ENCODE assay signal across 22 mouse cellular contexts in the genomic region with DNA sequence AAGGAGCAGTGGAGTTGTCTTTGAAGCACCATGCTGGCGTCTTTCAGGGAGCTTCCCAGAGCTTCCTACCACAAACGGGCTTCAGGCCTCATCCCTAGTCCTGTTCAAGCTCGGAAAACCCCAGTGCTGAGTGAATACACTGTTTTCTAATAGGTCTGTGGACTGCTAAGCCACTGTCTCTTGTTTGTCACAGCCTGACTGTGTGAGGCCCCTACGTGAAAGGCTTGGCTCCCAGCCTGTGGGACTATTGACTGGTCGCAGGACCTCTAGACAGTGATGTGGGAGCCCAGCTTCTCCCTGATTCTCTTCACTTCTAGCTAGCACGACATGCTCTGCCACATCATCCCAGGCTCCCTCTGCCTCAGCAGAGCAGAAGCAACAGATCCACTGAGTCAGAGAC. TPM values are rescaled to one million over a fixed set of nuclear protein-coding genes. Genes with fewer than 3 reads are reported as not detected.
DNase-seq lines count a peak whose midpoint lies in the region; ATAC-seq and TF ChIP-seq lines count a peak whose summit lies in the region.
"Had no signal": no experiment of that assay in that cellular context is flagged by ENCODE, and none has a peak within 500 bp of the region (broad histone marks: within the 10 kb centered on the region; RNA-seq: fewer than 3 reads in every experiment).

No protein-coding gene starts in this region.

- WGBS in hindbrain, embryonic 14.5 days: 69% methylated on average over 6 of the region's 6 CpGs
- WGBS in hindbrain, embryonic 12.5 days: 83% methylated on average over 6 of the region's 6 CpGs
- 65% methylated on average over 6 of the region's 6 CpGs for WGBS in hindbrain, postnatal 0 days
- 88% methylated on average over 6 of the region's 6 CpGs for WGBS in hindbrain, embryonic 10.5 days

- H3K9me3 ChIP-seq in hindbrain, embryonic 14.5 days (ENCODE audit: control insufficient read depth, low read length): peaks cover 8% of the 10 kb centered on the region; the same call in 1 of the 2 replicates
- no peaks in the 10 kb centered on the region for H3K9me3 ChIP-seq in hindbrain, embryonic 12.5 days (replicated peaks)
- no peaks in the 10 kb centered on the region for H3K9me3 ChIP-seq in hindbrain, postnatal 0 days (ENCODE audit: low read length)
- H3K9me3 ChIP-seq in hindbrain, embryonic 10.5 days: no peaks in the 10 kb centered on the region
- H3K9me3 ChIP-seq: forebrain, embryonic 10.5 days; forebrain, embryonic 13.5 days; intestine, embryonic 15.5 days had no signal

- no peak overlapping the region for H3K27ac ChIP-seq in hindbrain, embryonic 14.5 days
- H3K27ac ChIP-seq in hindbrain, embryonic 12.5 days: no peak overlapping the region
- 0 out of 2 replicates have a peak overlapping the region, but pooled peaks have one; percentile 11 for H3K27ac ChIP-seq in hindbrain, postnatal 0 days
- H3K27ac ChIP-seq in hindbrain, embryonic 10.5 days: no peak overlapping the region
- H3K27ac ChIP-seq: forebrain, embryonic 10.5 days; forebrain, embryonic 13.5 days; intestine, embryonic 15.5 days had no signal

- DNase-seq in heart, adult 11 months: peak; percentile 64
- DNase-seq in heart, postnatal 25 days (ENCODE audit: low spot score): no peak
- DNase-seq in hindbrain, embryonic 14.5 days (ENCODE audit: low spot score): no peak
- no peak for DNase-seq in hindbrain, postnatal 0 days (ENCODE audit: low spot score)
- DNase-seq in hindbrain, embryonic 10.5 days (ENCODE audit: low spot score): no peak
- peak; percentile 40 for DNase-seq in brain, embryonic 14.5 days (ENCODE audit: low read depth)
- DNase-seq: adrenal gland, adult 8-10 months; adrenal gland, postnatal 25 days; cerebellum, adult 18-20 months; cerebellum, adult 9-10 months; cerebellum, postnatal 14 days; gastrocnemius, postnatal 10 days; gastrocnemius, postnatal 36 days; heart, postnatal 4 days; kidney, adult 11 months had no signal

- TF ChIP-seq POLR2A in brain, embryonic 14.5 days (IDR thresholded peaks at IDR 0.05; ENCODE audit: borderline replicate concordance, extremely low read depth, insufficient read depth, insufficient read length, poor library complexity, severe bottlenecking): no peak

- H3K36me3 ChIP-seq in hindbrain, embryonic 14.5 days (replicated peaks; ENCODE audit: control insufficient read depth, insufficient read depth): 0 out of 2 replicates have a peak, but pooled peaks cover 6% of the 10 kb centered on the region
- H3K36me3 ChIP-seq in hindbrain, embryonic 12.5 days: peaks cover 28% of the 10 kb centered on the region
- H3K36me3 ChIP-seq in hindbrain, postnatal 0 days (ENCODE audit: insufficient read depth, low read length): no peaks in the 10 kb centered on the region
- H3K36me3 ChIP-seq in hindbrain, embryonic 10.5 days: peaks cover 62% of the 10 kb centered on the region

- no peaks in the 10 kb centered on the region for H3K4me1 ChIP-seq in hindbrain, embryonic 14.5 days (replicated peaks; ENCODE audit: control insufficient read depth, insufficient read depth, low read length)
- H3K4me1 ChIP-seq in hindbrain, embryonic 12.5 days: no peaks in the 10 kb centered on the region
- H3K4me1 ChIP-seq in hindbrain, postnatal 0 days (ENCODE audit: insufficient read depth, low read length): no peaks in the 10 kb centered on the region
- H3K4me1 ChIP-seq in hindbrain, embryonic 10.5 days (replicated peaks): no peaks in the 10 kb centered on the region
- H3K4me1 ChIP-seq: forebrain, embryonic 13.5 days; intestine, embryonic 15.5 days had no signal

- H3K4me3 ChIP-seq in hindbrain, embryonic 14.5 days (replicated peaks; ENCODE audit: low read length): no peak overlapping the region
- H3K4me3 ChIP-seq in hindbrain, embryonic 12.5 days: no peak overlapping the region
- no peak overlapping the region for H3K4me3 ChIP-seq in hindbrain, postnatal 0 days (ENCODE audit: low read length)
- no peak overlapping the region for H3K4me3 ChIP-seq in hindbrain, embryonic 10.5 days
- H3K4me3 ChIP-seq: forebrain, embryonic 10.5 days; forebrain, embryonic 13.5 days; heart, embryonic 12.5 days; intestine, embryonic 15.5 days had no signal

- H3K4me2 ChIP-seq in hindbrain, embryonic 14.5 days (replicated peaks): no peak overlapping the region
- H3K4me2 ChIP-seq in hindbrain, embryonic 12.5 days (replicated peaks): no peak overlapping the region
- H3K4me2 ChIP-seq in hindbrain, postnatal 0 days (ENCODE audit: low read depth, low read length): no peak overlapping the region
- H3K4me2 ChIP-seq: forebrain, embryonic 13.5 days; heart, embryonic 12.5 days; intestine, embryonic 15.5 days had no signal

- ATAC-seq in hindbrain, embryonic 14.5 days (ENCODE audit: low FRiP score): peak; percentile 27; the same call in 1 of the 2 replicates
- no peak for ATAC-seq in hindbrain, embryonic 12.5 days (ENCODE audit: low FRiP score)
- ATAC-seq in hindbrain, postnatal 0 days: peak; percentile 45; the same call in 1 of the 2 replicates
- ATAC-seq: activated CD4-positive, CD25-positive, alpha-beta regulatory T cell, adult 4 months; forebrain, embryonic 13.5 days; forebrain, embryonic 16.5 days; intestine, embryonic 15.5 days had no signal

- intact Hi-C loops in heart, postnatal 25 days (cut with DNase I): loop anchor here (10.0 kb wide), 1 partner anchor 47 kb away; the partner anchor contains the start of gene Synm

- no peak for TF ChIP-seq CTCF in hindbrain, postnatal 0 days (IDR thresholded peaks at IDR 0.05; ENCODE audit: low read depth)
- TF ChIP-seq CTCF in brain, embryonic 14.5 days (IDR thresholded peaks at IDR 0.05; ENCODE audit: borderline replicate concordance, extremely low read depth, insufficient read depth, insufficient read length): no peak

- H3K27me3 ChIP-seq in hindbrain, embryonic 14.5 days (ENCODE audit: control insufficient read depth, insufficient read depth, low read length): no peaks in the 10 kb centered on the region; the same call in 1 of the 2 replicates
- H3K27me3 ChIP-seq in hindbrain, embryonic 12.5 days: no peaks in the 10 kb centered on the region
- H3K27me3 ChIP-seq in hindbrain, postnatal 0 days (ENCODE audit: insufficient read depth, low read length): no peaks in the 10 kb centered on the region
- H3K27me3 ChIP-seq in hindbrain, embryonic 10.5 days (ENCODE audit: insufficient read depth, poor library complexity, severe bottlenecking): no peaks in the 10 kb centered on the region
- H3K27me3 ChIP-seq: forebrain, embryonic 13.5 days; heart, embryonic 12.5 days; intestine, embryonic 15.5 days had no signal

- H3K9ac ChIP-seq in hindbrain, embryonic 14.5 days: no peak overlapping the region
- H3K9ac ChIP-seq in hindbrain, embryonic 12.5 days: no peak overlapping the region
- no peak overlapping the region for H3K9ac ChIP-seq in hindbrain, postnatal 0 days (replicated peaks; ENCODE audit: low read length)
- H3K9ac ChIP-seq: forebrain, embryonic 13.5 days; heart, embryonic 12.5 days; intestine, embryonic 15.5 days had no signal

RNA-seq across cellular contexts. Expression of gene Synm, which starts 51.4 kb away (rescaled TPM):
- 1 to 10 TPM; 7.8 to 9.2 TPM for total RNA-seq in heart, postnatal 25 days (2021)
- 3.7 and 4.4 TPM in 2 replicates for polyA plus RNA-seq in hindbrain, embryonic 14.5 days (2014; fragmentation: Nextera tagmentation; extraction: Ambion mirVana)
- 5.9 and 6.8 TPM in 2 replicates for polyA plus RNA-seq in hindbrain, embryonic 12.5 days (2016; fragmentation: Nextera tagmentation; extraction: Ambion mirVana)
- total RNA-seq in hindbrain, postnatal 0 days (2014; rRNA removed): 6.4 and 7.8 TPM in 2 replicates
- polyA plus RNA-seq in hindbrain, postnatal 0 days (2015; fragmentation: Nextera tagmentation; extraction: Ambion mirVana): 5.8 TPM in 2 replicates
- 2.0 and 2.5 TPM in 2 replicates for polyA plus RNA-seq in hindbrain, embryonic 10.5 days (2016; fragmentation: Nextera tagmentation; extraction: Ambion mirVana)
- 1.7 and 3.5 TPM in 2 replicates for polyA plus RNA-seq in brain, embryonic 14.5 days (2012; rRNA removed)
- polyA plus RNA-seq: activated CD4-positive, CD25-positive, alpha-beta regulatory T cell, adult 4 months had no signal

Comparison
In these comparisons a context has a peak if more than half of its experiments do, and no peak if none do; other contexts are left out.
1. DNase-seq: peak in heart, adult 11 months (single experiment) and brain, embryonic 14.5 days (single experiment); none in heart, postnatal 25 days (single experiment), hindbrain, embryonic 14.5 days (single experiment), hindbrain, postnatal 0 days (single experiment) and hindbrain, embryonic 10.5 days (single experiment).